Mouse (Mus musculus) lung, postnatal 0 days (tissue): ENCODE data around the gene Diexf. TPM values are rescaled to one million over a fixed set of nuclear protein-coding genes. Genes with fewer than 3 reads are reported as not detected.

Experiments
- ATAC-seq: fragments of 200-750 bp; cut with Nextera tagmentation; 2 replicates; pipeline ENCODE4 v1.8.0; 2017; ENCODE audit warnings: moderate library complexity
- DNase-seq: peaks from one replicate; pipeline ENCODE4 v3.0.0-alpha.2; 2016; ENCODE audit warnings: low spot score
- H3K27ac ChIP-seq: fragments of 300-500 bp; sonication (generic); 2 replicates; pipeline ENCODE4 v1.5.1; 2014; ENCODE audit warnings: antibody characterized with exemption, mild to moderate bottlenecking, low read length, mixed read lengths
- H3K27me3 ChIP-seq: fragments of 300-500 bp; sonication (generic); replicated peaks from 2 replicates; pipeline ENCODE4 v1.6.1; 2014; ENCODE audit warnings: low read length, mixed read lengths; ENCODE audit not compliant: insufficient read depth
- H3K36me3 ChIP-seq: fragments of 300-500 bp; sonication (generic); 2 replicates; pipeline ENCODE4 v1.6.1; 2014; ENCODE audit warnings: low read length, mixed read lengths; ENCODE audit not compliant: insufficient read depth
- H3K4me1 ChIP-seq: fragments of 300-500 bp; sonication (generic); 2 replicates; pipeline ENCODE4 v1.6.1; 2014; ENCODE audit warnings: antibody characterized with exemption, low read depth, low read length, mixed read lengths; ENCODE audit not compliant: insufficient read depth
- H3K4me2 ChIP-seq: fragments of 300-500 bp; sonication (generic); replicated peaks from 2 replicates; pipeline ENCODE4 v1.6.1; 2014; ENCODE audit warnings: low read depth, mild to moderate bottlenecking, low read length, moderate library complexity, mixed read lengths
- H3K4me3 ChIP-seq: fragments of 300-500 bp; sonication (generic); 2 replicates; pipeline ENCODE4 v1.5.1; 2014; ENCODE audit warnings: low read depth, low read length
- H3K9ac ChIP-seq: fragments of 300-500 bp; sonication (generic); replicated peaks from 2 replicates; pipeline ENCODE4 v1.6.1; 2014; ENCODE audit warnings: low read depth, mild to moderate bottlenecking
- H3K9me3 ChIP-seq: fragments of 300-500 bp; sonication (generic); 2 replicates; pipeline ENCODE4 v1.6.1; 2016; ENCODE audit warnings: low read length, mixed read lengths
- CTCF ChIP-seq: IDR thresholded peaks from 2 replicates; pipeline ENCODE4 v1.5.1; 2016; ENCODE audit warnings: antibody characterized with exemption, mild to moderate bottlenecking
- EP300 ChIP-seq: IDR thresholded peaks from 2 replicates; pipeline ENCODE4 v1.6.1; 2016; ENCODE audit warnings: antibody characterized with exemption, mild to moderate bottlenecking, control low read depth
- WGBS: fragments of 180-500 bp; shearing (Covaris S2); extraction: QIAGEN DNeasy Blood & Tissue Kit; methylation state at CpG from one replicate; pipeline ENCODE4 v1.1.7; 2014; 5-methylcytosine and 5-hydroxymethylcytosine counted together
- polyA plus RNA-seq: library from polyadenylated mRNA; unstranded; fragments of >200 nt; fragmentation: Nextera tagmentation; extraction: Ambion mirVana; gene quantifications from 2 replicates; pipeline ENCODE4 v1.2.1, GENCODE M21; 2015

Gene Diexf
- polyA plus RNA-seq, 1 experiment from 2014 or later: 2.5 TPM

DNA sequence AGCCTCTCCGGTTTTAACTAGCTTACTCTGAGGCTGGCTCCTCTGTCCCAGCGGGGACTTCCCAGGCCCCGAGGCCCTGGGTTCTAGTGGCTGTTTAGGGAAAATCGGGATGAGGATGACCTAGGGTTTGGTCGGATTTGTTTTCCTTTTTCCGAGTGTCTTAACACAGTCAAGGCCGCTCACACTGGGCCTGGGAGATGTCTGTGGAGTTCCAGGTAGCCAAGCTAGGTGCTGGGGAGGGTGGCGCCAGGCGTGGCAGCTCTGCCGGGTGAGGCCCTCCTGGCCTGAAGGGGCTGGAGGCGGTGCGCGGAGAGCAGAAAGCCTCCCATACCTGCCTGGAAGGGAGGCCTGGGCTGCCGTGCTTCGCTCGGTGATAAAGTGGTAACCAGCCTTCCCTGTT, 23.5 kb upstream of the Diexf start:
- H3K36me3 ChIP-seq: no peaks in the 10 kb centered on the region

DNA sequence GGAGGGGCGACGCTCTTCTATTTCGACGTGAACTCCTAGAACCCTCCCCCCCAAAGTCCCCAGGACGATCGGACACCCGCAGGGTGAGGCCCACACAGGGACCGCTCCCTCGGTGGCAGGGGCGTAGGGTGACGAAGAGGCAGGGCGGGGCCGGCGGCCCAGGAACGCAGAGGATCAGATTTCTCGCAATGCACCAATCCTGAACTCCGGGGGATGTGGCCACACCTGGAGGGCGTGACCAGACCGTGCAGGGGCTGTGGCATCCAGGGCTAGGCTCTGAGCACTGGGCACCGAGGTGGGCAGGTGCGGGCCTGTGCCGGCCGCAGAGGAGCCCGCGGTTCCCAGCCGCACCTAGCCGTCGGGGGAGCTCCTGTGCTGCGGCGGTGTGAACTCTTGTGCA, 22.8 kb upstream of the Diexf start, which contains the start of gene Irf6:
Gene Irf6 (plus strand): TSS at position 240 of the 400 bp plus-strand sequence.
- 4% methylated on average over 29 of the region's 30 CpGs for WGBS
- Histone ChIP-seq H3K4me3 (peak within 1 kb of the TSS; percentile 43), H3K9ac (peak within 1 kb of the TSS; percentile 24), H3K27ac (peak within 1 kb of the TSS; percentile 72), H3K9me3 (no peaks in the 10 kb centered on the region), H3K4me1 (no peaks in the 10 kb centered on the region), H3K4me2 (peak within 1 kb of the TSS; percentile 55), H3K27me3 (peaks cover 15% of the 10 kb centered on the region; the same call in 1 of the 2 replicates), H3K36me3 (no peaks in the 10 kb centered on the region)
- ATAC-seq (peak; percentile 97), DNase-seq (peak; percentile 93)
- no peak for TF ChIP-seq EP300
- TF ChIP-seq CTCF: no peak

More for the DNA sequence above, 23.5 kb upstream of the Diexf start:
- 28% methylated on average over 16 of the region's 16 CpGs for WGBS
- peak overlapping the region; percentile 55 for H3K4me2 ChIP-seq
- ATAC-seq: peak; percentile 69
- H3K9ac ChIP-seq: peak overlapping the region; percentile 24
- peak overlapping the region; percentile 43 for H3K4me3 ChIP-seq
- H3K4me1 ChIP-seq: no peaks in the 10 kb centered on the region
- peaks cover 15% of the 10 kb centered on the region; the same call in 1 of the 2 replicates for H3K27me3 ChIP-seq
- DNase-seq: peak; percentile 48
- no peaks in the 10 kb centered on the region for H3K9me3 ChIP-seq
- TF ChIP-seq EP300: no peak
- peak overlapping the region; percentile 72 for H3K27ac ChIP-seq

DNA sequence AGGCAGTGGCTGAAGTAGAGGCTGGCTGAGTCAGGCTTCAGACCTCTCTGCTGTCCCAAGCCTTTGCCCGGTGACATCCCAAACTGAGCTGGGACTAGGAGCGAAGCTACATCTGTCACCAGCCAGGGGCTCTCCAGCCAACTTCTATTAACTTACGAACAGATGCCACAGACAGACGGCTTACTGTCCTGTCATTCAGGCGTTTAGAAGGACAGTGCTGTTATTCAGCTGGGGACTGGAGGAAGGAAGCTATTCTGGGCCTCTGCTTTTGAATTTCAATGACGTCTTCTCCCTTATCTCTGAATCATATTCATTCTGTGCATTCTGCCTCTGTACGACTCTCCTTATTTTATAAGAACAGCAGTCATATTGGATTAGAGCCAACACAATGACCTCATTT, 21.1 kb upstream of the Diexf start:
- H3K4me2 ChIP-seq: no peak overlapping the region
- TF ChIP-seq EP300 (no peak), CTCF (no peak)
- DNase-seq (peak; percentile 23), ATAC-seq (no peak)
- H3K9ac ChIP-seq: no peak overlapping the region
- H3K9me3 ChIP-seq: no peaks in the 10 kb centered on the region
- no peaks in the 10 kb centered on the region for H3K36me3 ChIP-seq
- no peak overlapping the region for H3K4me3 ChIP-seq
- H3K4me1 ChIP-seq: no peaks in the 10 kb centered on the region
- H3K27me3 ChIP-seq: peaks cover 15% of the 10 kb centered on the region; the same call in 1 of the 2 replicates
- H3K27ac ChIP-seq: no peak overlapping the region
- WGBS: 36% methylated on average over 7 of the region's 7 CpGs

- Histone ChIP-seq H3K4me3 (no peak overlapping the region), H3K36me3 (no peaks in the 10 kb centered on the region), H3K4me1 (no peaks in the 10 kb centered on the region), H3K9me3 (no peaks in the 10 kb centered on the region), H3K9ac (no peak overlapping the region), H3K4me2 (no peak overlapping the region), H3K27ac (no peak overlapping the region), H3K27me3 (peaks cover 15% of the 10 kb centered on the region; the same call in 1 of the 2 replicates)
- ATAC-seq (no peak), DNase-seq (no peak)
- TF ChIP-seq EP300: no peak
- TF ChIP-seq CTCF: no peak
- WGBS: 55% methylated on average over 3 of the region's 3 CpGs
These were observed 19.2 kb upstream of the Diexf start for GRCm38 (mm10) chr1:193149231-193149630.

DNA sequence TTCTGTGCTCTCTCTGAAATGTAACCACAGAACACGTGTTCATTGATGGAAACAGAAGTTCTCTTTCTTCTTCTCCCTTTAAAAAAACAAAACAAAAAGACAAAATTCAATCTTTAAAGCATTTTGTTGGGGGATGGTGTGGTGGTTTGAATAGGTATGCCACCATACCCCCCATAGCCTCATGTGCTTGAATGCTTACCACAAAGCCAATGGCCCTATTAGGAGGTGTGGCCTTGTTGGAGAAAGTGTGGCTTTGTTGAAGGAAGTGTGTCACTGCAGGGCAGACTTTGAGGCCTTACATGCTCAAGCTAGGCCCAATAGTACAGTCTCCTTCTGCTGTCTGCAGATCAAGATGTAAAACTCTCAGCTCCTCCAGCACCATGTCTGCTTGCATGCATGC, 16.3 kb upstream of the Diexf start:
- ATAC-seq: no peak
- TF ChIP-seq CTCF (no peak), EP300 (no peak)
- no peaks in the 10 kb centered on the region for H3K36me3 ChIP-seq
- WGBS: 70% methylated on average over 1 of the region's 1 CpGs
- H3K4me2 ChIP-seq: no peak overlapping the region
- H3K9ac ChIP-seq: no peak overlapping the region
- no peak for DNase-seq
- no peaks in the 10 kb centered on the region for H3K9me3 ChIP-seq
- H3K4me1 ChIP-seq: no peaks in the 10 kb centered on the region
- H3K27ac ChIP-seq: no peak overlapping the region
- H3K4me3 ChIP-seq: no peak overlapping the region
- no peaks in the 10 kb centered on the region for H3K27me3 ChIP-seq

DNA sequence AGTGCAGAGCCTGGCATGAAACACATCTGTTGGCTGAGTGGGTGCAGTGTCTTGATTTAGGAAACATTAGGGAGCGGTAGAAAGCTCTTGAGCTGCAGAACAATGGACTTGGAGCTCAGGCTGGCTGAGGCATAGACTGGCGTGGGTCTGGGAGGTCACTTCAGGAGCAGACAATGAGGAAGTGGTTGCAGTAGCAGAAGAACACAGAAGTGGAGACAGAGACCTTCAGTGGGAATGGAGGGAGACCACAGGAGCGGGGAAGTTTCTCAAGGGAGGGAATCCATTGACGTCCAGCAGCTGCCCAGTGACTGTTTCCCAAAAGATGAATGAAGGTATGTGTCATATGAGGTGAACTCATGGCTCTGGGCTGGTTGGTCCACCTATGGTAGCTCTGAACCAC, 15.0 kb upstream of the Diexf start:
- no peak for TF ChIP-seq CTCF
- no peak for TF ChIP-seq EP300
- H3K4me3 ChIP-seq: no peak overlapping the region
- no peak for ATAC-seq
- H3K27me3 ChIP-seq: no peaks in the 10 kb centered on the region
- no peaks in the 10 kb centered on the region for H3K36me3 ChIP-seq
- H3K4me2 ChIP-seq: no peak overlapping the region
- H3K9ac ChIP-seq: no peak overlapping the region
- H3K9me3 ChIP-seq: no peaks in the 10 kb centered on the region
- DNase-seq: no peak
- H3K27ac ChIP-seq: no peak overlapping the region
- H3K4me1 ChIP-seq: no peaks in the 10 kb centered on the region
- WGBS: 70% methylated on average over 4 of the region's 4 CpGs

DNA sequence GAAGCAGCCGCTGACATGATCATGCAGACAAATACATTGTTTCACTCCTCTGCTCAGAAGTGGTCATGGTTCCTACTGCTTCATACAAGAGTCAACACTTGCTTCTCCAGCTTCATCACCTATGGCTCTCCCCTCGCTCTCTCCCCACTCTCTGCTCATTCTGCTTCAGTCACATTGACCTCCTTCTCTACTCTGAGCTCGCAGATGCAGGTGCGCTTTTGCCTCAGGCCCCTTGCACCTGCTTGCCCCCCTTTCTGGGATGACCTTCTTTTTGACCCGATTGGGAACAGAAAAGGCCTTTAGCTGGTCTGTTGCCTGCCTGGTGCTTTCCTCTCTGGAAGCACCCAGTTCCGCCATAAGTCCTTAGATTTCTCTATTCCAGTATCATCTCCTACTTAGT, 14.4 kb upstream of the Diexf start:
- Histone ChIP-seq H3K4me3 (no peak overlapping the region), H3K36me3 (no peaks in the 10 kb centered on the region), H3K27ac (no peak overlapping the region), H3K9me3 (no peaks in the 10 kb centered on the region), H3K4me2 (no peak overlapping the region), H3K4me1 (no peaks in the 10 kb centered on the region), H3K27me3 (no peaks in the 10 kb centered on the region), H3K9ac (no peak overlapping the region)
- no peak for TF ChIP-seq CTCF
- TF ChIP-seq EP300: no peak
- no peak for ATAC-seq
- DNase-seq: no peak
- 86% methylated on average over 6 of the region's 6 CpGs for WGBS
